Mouse (Mus musculus) embryo, embryonic 10 days (tissue): ENCODE results near the gene Pan3.
A peak's percentile ranks its signal among the peaks of the same experiment; 100 is the strongest.

ENCODE experiments used
- DNase-seq: peaks from one replicate; pipeline ENCODE4 v3.0.0-alpha.2; 2015; ENCODE audit warnings: low spot score

Pan3 gene

GRCm38 (mm10) chr5:147430936-147431839 is 1.2 kb downstream of the Pan3 start:
- DNase-seq: peak; percentile 58

GRCm38 (mm10) chr5:147432927-147433326 is 3.0 kb downstream of the Pan3 start:
- no peak for DNase-seq

DNA sequence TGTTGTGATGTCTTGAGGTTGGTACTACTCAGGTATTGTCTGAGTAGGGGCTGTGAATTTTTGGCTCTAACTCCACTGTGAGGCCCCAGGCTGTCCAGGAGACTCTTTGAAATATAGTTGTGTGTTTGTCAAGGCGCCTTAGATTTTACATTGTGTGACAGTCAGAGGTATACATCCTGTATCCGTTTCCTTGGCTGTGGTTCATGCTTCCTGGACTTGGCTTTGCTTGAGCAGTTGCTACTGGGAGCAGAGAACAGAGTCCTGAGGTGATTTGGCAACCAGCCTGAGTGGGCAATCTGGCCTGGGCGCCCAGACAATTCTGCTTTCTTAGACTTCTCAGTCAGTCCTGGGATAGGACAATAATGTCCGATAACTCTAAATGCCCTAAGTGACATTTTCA is 5.3 kb downstream of the Pan3 start:
- no peak for DNase-seq

GRCm38 (mm10) chr5:147435751-147436150 is 5.8 kb downstream of the Pan3 start:
- no peak for DNase-seq

DNA sequence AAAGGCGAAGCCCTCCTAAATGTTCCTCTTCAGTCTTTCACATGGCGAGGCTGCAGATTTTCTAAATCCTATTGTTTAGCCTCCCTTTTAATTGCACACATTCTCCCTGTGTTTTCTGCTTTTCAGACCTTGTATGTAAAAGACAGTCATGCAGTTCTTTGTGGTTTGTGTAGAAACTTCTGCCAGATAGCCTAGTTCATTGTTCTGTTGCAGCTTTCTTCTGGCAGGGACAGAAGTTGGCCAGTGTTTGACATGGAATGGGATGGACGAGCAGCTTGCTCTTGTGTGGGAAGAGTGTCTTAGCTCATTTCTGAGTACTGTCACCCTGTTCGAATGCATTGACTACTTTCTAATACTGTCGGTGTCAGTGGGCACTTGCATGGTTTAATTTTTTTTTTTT is 6.5 kb downstream of the Pan3 start:
- DNase-seq: no peak

DNA sequence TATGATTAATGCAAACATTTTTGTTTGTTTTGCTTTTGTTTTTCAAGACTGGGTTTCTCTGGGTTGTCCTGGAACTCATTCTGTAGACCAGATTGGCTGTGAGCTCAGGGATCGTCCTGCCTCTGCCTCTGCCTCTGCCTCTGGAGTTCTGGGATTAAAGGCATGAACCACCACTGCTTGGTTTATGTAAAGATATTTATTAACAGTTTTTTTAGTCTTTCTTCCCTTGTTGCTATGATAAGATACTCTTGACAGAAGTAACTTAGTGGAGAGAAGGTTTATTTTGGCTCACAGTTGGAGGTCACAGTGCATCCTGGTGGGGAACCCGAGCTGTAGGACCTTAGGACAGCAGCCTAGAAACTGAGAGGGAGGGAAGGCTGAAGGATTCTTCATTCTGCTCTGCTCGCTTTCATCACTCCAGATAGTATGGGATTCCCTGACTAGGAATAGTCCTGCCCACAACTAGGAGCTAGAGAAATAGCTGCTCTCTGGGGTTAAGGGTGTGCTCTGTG is 11.1 kb downstream of the Pan3 start:
- no peak for DNase-seq

DNA sequence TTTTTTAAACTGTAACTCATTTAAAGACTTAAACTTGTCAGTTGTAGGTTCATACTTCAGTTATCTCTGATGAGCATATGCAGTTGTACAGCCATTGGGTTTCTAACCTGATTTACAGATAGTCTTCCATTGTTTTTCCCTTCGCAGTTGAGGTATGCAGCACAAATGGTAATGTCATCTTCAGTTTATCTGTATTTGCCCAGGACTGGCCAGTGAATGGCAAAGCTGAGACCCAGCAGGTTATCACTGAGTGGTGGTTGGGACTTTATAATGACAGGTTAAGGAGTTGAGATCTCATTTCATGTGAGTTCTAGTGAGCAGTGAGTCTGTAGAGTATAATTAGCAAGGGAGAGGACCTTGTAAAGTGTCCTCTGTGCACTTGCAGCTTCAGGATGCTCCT is 12.0 kb downstream of the Pan3 start:
- DNase-seq: no peak

GRCm38 (mm10) chr5:147442741-147443140 is 12.8 kb downstream of the Pan3 start:
- no peak for DNase-seq

DNA sequence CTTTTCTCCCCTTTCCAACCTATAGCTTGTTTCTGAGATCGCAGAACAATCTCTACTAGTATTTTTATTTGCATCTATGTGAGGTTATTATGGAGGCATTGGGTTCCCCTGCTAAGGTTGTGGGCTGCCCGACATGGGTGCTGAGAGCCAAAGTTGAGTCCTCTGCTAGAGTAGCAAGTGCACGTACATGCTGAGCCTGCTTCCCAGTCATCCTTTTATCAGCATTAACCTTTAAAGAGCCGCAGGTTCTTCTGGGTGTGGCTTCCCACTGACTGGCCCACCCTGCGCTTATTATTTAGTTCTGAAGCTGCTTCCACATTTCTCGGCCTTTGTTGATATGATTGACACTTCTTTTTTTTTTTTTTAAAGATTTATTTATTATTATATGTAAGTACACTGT is 14.3 kb downstream of the Pan3 start:
- no peak for DNase-seq

DNA sequence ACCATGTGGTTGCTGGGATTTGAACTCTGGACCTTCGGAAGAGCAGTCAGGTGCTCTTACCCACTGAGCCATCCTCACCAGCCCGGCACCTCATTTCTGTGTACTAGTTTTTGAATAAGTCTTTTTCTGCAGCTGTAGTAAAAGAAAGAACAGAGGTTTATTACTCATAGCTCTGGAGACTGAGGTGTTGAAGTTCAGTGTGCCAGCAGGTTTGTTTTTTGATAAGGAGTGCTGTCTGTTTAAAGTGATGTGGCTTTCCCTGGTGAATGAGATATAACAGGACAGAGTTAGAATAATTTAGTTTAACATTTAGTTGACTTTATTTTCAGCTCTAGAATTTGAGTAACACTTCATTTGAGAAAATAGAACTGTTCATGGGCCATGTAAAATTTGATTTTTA is 14.8 kb downstream of the Pan3 start:
- DNase-seq: no peak

DNA sequence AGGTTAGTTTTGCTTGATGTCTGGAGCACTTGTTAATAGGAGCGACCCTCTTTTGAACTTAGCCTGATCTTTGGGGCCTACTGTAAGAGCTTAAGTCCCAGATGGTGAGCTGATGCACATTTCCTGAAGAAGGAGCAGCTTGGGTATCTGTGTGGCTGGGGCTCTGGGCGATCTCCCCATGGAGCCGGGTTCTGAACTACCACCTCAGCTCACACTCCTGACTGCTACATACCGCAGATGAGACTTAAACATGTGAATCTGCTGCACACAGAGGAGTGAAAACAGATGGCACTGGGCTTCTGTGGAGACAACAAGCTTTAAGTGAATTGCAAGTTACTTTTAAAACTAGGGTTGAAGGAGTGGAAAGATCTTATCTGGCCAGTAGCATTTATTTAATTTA is 15.3 kb downstream of the Pan3 start:
- DNase-seq: no peak

GRCm38 (mm10) chr5:147448526-147448925 is 18.6 kb downstream of the Pan3 start:
- no peak for DNase-seq

DNA sequence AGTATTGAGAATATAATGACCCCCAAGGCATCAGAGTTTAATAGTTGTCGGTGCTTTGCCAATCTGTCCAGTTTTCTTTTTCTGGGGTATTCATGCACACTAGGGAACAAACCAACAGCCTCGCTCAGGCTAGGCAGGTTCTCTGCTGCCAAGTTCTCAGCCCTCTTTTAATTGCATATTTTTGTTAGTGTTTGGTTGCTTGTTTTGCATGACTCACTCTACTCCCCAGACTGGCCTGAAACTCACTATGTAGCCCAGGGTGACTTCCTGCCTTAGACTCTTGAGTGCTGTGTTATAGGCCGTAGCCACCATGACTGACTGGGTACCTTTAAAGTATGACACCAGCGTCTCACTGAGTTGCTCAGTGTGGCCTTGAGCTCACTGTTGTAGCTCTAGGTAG is 19.0 kb downstream of the Pan3 start:
- DNase-seq: no peak

GRCm38 (mm10) chr5:147456491-147456890 is 26.5 kb downstream of the Pan3 start:
- no peak for DNase-seq

DNA sequence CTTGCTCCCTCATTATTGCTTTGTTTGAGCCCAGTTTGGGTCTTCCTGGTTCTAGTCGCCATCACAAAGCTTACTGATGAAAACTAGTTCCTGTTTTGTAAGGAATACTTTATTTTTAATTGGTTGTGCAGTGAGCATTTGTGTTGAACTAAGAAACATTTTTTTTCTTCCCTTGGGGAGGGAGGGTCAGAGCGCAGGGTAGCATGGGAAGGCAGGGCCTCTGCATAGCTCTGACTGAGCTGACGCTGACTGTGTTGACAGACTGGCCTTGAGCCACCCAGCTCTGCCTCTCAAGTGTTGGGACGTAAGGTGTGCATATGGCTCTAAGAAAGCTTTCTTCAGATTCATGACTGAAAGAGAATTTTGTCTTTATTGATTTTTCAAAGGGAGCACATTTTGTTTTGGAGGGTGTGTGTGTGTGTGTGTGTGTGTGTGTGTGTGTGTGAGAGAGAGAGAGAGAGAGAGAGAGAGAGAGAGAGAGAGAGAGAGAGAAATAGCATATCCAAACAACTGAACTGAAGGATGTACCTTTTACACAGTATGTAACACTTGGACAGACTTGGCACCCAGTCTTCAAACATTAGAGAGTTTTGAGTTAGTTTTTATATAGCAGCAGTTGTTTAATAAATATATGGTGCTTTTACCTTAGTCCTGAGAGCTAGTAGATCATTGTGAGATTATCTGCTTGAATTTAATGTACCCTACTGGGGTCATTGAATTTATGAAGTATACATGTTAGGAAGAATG is 30.0 kb downstream of the Pan3 start:
- DNase-seq: no peak

DNA sequence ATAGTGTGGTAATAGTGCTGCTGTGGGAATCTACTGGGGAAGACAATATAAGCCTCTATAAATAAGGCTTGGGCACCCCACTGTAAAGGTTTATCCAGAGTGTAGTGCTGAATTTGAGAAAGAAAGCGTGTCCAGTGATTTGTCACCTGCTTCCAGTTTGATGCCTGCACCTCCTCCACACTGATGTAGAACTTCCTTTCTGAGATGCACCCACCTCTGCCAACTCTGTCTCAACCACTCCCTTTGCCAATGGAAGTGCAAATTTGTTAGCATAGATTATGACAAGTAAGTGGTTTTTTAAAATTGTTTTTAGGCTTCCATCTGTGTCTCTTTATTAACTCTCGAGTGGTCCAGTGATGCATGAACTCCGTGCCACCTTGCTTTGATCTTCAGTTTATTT is 33.3 kb downstream of the Pan3 start:
- DNase-seq: no peak

DNA sequence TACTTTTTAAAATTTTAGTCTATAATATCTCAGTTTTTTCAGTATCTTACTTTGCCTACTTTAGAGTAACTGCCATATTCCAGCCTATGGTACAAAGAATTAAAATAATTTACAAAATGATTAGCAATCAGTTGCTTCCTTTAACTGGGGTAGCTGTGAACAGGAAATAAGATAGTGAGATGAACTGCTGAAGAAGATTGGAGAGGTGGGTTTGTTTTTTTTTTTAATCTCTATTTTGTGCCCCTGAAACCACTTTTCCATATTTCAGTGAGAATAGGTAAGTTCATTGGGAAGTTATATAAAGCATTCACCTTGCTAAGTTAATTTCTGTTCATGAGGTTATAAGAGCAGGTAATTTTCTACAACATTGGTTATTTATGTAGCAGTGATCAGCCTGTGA is 36.4 kb downstream of the Pan3 start:
- no peak for DNase-seq

- no peak for DNase-seq
Observed at GRCm38 (mm10) chr5:147471163-147471562, 41.2 kb downstream of the Pan3 start.

GRCm38 (mm10) chr5:147473071-147473470 is 43.1 kb downstream of the Pan3 start:
- DNase-seq: no peak

DNA sequence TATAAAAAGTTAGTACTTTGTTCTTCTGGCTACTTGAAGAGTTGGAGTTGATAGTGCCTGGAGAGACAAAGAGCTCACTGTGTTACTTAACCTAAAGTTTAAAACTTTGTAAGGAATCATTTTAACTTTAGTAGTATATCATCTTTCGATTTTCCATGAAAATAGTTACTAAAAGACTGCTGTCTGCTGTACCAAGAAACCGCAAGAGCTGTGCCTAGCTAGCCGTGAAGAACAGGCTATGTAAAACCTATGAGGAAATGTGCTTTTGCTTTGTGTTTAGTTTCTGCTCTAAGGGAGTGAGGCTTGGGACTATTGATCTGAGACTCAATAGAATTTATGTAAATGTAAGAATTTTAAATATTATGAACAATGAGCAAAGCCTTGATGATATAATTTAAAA is 43.9 kb downstream of the Pan3 start:
- DNase-seq: no peak

DNA sequence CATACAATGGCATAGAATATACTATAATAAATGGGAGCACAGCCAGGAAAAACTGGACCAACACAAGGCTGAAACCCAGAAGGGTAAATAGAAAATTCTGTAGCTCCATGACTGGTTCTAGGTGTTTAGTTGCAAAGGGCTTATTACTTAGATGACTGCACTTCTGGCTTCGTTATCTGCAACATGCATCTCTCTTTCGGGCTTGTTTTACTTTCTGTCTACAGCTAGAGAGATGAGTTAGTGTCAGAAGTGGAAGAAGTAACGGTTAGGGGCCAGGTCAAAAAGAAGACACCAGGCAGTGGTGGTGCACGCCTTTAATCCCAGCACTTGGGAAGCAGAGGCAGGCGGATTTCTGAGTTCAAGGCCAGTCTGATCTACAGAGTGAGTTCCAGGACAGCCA is 46.1 kb downstream of the Pan3 start:
- DNase-seq: no peak

DNA sequence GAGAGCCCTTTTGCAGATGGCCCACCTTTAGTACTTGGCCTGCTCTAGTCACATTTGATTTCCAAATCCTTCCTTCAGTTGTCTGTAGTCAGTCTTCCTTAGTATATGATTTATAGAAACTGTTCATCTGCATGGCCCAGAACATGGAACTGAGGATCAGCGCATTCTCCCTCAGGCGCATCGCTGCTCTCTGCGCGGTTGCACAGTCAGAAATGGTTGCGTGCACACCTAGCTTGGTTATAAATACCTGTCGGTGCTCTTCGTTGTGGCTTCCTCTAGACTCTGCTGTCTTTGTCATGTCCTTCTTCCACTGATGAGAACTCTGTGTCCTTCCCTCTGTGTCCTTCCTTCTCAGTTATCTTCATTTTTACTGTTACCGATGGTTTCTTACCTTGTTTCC is 47.1 kb downstream of the Pan3 start:
- DNase-seq: no peak

- no peak for DNase-seq
Observed at GRCm38 (mm10) chr5:147479341-147479740, 49.4 kb downstream of the Pan3 start.
